Mouse (Mus musculus) limb, embryonic 14.5 days (tissue): ENCODE measurements around the gene Slc40a1. TPM values are rescaled to one million over a fixed set of nuclear protein-coding genes. Genes with fewer than 3 reads are reported as not detected.

Experiments
- ATAC-seq: fragments of 200-750 bp; cut with Nextera tagmentation; 2 replicates; pipeline ENCODE4 v1.8.0; 2017; ENCODE audit warnings: low read depth, moderate number of reproducible peaks, moderate TSS enrichment; ENCODE audit not compliant: low FRiP score
- DNase-seq: peaks from one replicate; pipeline ENCODE4 v3.0.0-alpha.2; 2015; ENCODE audit warnings: low spot score
- H3K27ac ChIP-seq: fragments of 300-500 bp; sonication (generic); replicated peaks from 2 replicates; pipeline ENCODE4 v1.5.1; 2014; ENCODE audit warnings: low read depth, mild to moderate bottlenecking, low read length, moderate library complexity, mixed read lengths
- H3K27me3 ChIP-seq: fragments of 300-500 bp; sonication (generic); 2 replicates; pipeline ENCODE4 v1.6.1; 2014; ENCODE audit warnings: low read length, mixed read lengths; ENCODE audit not compliant: control insufficient read depth, insufficient read depth
- H3K36me3 ChIP-seq: fragments of 300-500 bp; sonication (generic); 2 replicates; pipeline ENCODE4 v1.6.1; 2014; ENCODE audit warnings: mild to moderate bottlenecking, low read length, moderate library complexity, mixed read lengths; ENCODE audit not compliant: control insufficient read depth, insufficient read depth
- H3K4me1 ChIP-seq: fragments of 300-500 bp; sonication (generic); 2 replicates; pipeline ENCODE4 v1.6.1; 2014; ENCODE audit warnings: antibody characterized with exemption, low read length, mixed read lengths; ENCODE audit not compliant: control insufficient read depth, insufficient read depth
- H3K4me2 ChIP-seq: fragments of 300-500 bp; sonication (generic); replicated peaks from 2 replicates; pipeline ENCODE4 v1.6.1; 2014; ENCODE audit warnings: low read depth, mild to moderate bottlenecking, low read length, moderate library complexity; ENCODE audit not compliant: severe bottlenecking
- H3K4me3 ChIP-seq: fragments of 300-500 bp; sonication (generic); replicated peaks from 2 replicates; pipeline ENCODE4 v1.5.1; 2014; ENCODE audit warnings: low read length
- H3K9ac ChIP-seq: fragments of 300-500 bp; sonication (generic); 2 replicates; pipeline ENCODE4 v1.6.1; 2014; ENCODE audit warnings: mild to moderate bottlenecking, low read depth, low read length, moderate library complexity; ENCODE audit not compliant: severe bottlenecking
- H3K9me3 ChIP-seq: fragments of 300-500 bp; sonication (generic); 2 replicates; pipeline ENCODE4 v1.6.1; 2016; ENCODE audit warnings: low read length; ENCODE audit not compliant: control insufficient read depth
- POLR2A ChIP-seq: fragments of 200-500 bp; IDR thresholded peaks from 2 replicates; pipeline ENCODE4 v1.8.0; 2012; ENCODE audit warnings: inconsistent platforms, mild to moderate bottlenecking, moderate library complexity, borderline replicate concordance; ENCODE audit not compliant: insufficient read depth, insufficient read length; ENCODE audit errors: extremely low read depth
- WGBS: fragments of 180-500 bp; shearing (Covaris S2); extraction: QIAGEN DNeasy Blood & Tissue Kit; methylation state at CpG from one replicate; pipeline ENCODE4 v1.1.7; 2014; 5-methylcytosine and 5-hydroxymethylcytosine counted together
- polyA plus RNA-seq, 2 experiments: library from polyadenylated mRNA; depleted of rRNA in 1 of 2; stranded (reverse) in 1 of 2; unstranded in 1 of 2; fragments of >200 nt; fragmentation: Nextera tagmentation in 1 of 2; extraction: Ambion mirVana in 1 of 2; gene quantifications; 2 replicates each; pipeline versions ENCODE4 v1.2.1 to v1.2.3; 2012 to 2014

Gene Slc40a1
- polyA plus RNA-seq, 2 experiments = 15.9 to 46.1 TPM

DNA sequence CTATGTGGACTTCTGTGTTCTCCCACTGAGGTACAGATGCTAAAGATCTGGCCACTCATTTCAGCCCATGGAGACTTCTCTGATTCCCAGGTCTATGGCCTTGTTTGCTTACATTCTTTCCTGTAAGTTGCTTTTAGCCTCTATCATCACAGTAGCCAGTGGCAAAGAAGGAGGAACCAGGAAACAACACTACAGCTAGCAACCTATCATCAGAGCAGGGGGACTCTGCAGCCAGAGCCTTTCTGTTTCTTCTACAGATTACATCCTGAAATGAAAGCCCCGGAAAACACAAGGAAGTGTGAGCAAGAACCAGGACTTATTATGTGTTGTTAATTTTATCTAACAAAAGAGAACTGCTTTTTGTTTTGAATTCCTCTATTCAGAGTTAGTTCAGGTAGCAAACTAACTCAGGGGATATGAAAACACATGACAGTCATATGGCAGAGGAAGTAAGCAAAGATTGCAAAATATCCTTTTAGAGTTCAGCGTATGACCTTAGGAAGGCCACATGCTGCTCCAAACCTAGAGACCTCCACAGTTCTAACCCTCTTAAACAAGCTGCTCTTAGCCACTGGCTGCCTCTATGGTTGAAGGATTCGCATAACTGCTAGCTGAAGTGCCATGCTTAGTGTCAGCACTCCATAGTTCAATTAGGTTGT, 57.7 kb downstream of the Slc40a1 start:
- DNase-seq = no peak
- H3K4me1 ChIP-seq = peaks cover 15% of the 10 kb centered on the region; the same call in 1 of the 2 replicates
- H3K9ac ChIP-seq = no peak overlapping the region
- H3K4me3 ChIP-seq = no peak overlapping the region
- H3K9me3 ChIP-seq = no peaks in the 10 kb centered on the region
- H3K27ac ChIP-seq = no peak overlapping the region
- no peak for ATAC-seq
- no peaks in the 10 kb centered on the region for H3K36me3 ChIP-seq
- 69% methylated on average over 3 of the region's 3 CpGs for WGBS
- no peaks in the 10 kb centered on the region for H3K27me3 ChIP-seq
- no peak for TF ChIP-seq POLR2A
- no peak overlapping the region for H3K4me2 ChIP-seq

DNA sequence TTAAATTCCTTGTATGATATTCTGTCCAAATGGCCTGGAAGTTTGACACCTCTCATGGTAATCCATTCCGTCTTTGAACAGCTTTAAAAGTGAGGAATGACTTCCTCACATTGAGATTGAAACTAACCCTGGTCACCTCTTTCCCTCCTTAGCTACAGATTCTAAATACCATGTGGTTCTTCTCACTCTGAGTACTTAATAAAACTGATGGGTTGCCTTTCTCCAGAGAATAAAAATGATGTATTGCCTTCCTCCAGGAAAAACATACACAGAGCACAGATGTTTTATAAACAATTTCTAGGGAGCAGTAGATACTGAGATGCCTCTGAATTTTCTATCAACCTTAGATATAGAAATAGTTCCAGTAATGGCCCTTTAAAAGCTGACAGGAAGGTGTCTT, 58.3 kb downstream of the Slc40a1 start:
- H3K4me3 ChIP-seq = no peak overlapping the region
- H3K36me3 ChIP-seq = no peaks in the 10 kb centered on the region
- no peaks in the 10 kb centered on the region for H3K27me3 ChIP-seq
- H3K4me2 ChIP-seq = no peak overlapping the region
- peaks cover 15% of the 10 kb centered on the region; the same call in 1 of the 2 replicates for H3K4me1 ChIP-seq
- WGBS = 57% methylated on average over 1 of the region's 1 CpGs
- TF ChIP-seq POLR2A = no peak
- no peak for ATAC-seq
- DNase-seq = no peak
- no peak overlapping the region for H3K27ac ChIP-seq
- H3K9me3 ChIP-seq = no peaks in the 10 kb centered on the region
- H3K9ac ChIP-seq = no peak overlapping the region

DNA sequence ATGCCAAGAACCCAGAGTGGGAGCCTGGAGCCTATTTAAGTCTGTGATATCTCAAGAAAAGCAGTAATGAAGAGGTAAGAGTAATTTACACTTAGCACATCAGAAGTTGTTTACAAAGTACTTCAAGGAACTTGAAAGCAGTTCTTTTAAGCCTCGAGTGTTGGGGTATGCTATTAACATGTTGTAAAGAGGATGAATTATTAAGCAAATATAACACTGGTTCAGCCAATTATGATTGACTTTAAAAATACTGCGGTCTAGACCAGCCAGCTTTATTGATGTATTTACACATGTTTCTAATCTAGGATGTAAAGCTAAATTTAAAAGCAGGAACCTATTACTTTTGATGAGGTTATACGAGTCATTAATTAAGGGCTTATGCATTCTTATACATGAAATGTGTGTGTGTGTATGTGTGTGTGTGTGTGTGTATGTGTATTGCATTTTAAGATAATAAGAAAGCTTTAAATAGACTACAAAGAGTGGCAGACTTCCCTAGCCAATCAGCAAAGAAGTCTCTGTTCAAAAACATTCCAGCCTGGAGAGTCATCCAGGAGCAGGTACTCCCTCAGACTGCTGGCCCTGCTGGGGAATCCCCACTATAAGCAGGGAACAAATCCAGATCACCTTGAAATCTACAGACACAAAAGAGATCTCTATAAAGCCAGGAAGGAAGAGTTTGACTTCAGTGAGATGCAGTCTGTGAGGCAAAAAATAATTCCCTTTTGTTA, 59.9 kb downstream of the Slc40a1 start:
- no peak overlapping the region for H3K4me3 ChIP-seq
- DNase-seq = peak; percentile 47
- no peaks in the 10 kb centered on the region for H3K9me3 ChIP-seq
- peak; percentile 21; the same call in 1 of the 2 replicates for ATAC-seq
- no peak overlapping the region for H3K27ac ChIP-seq
- WGBS = 14% methylated on average over 3 of the region's 3 CpGs
- H3K36me3 ChIP-seq = no peaks in the 10 kb centered on the region
- TF ChIP-seq POLR2A = no peak
- H3K4me2 ChIP-seq = no peak overlapping the region
- H3K4me1 ChIP-seq = peaks cover 15% of the 10 kb centered on the region; the same call in 1 of the 2 replicates
- no peaks in the 10 kb centered on the region for H3K27me3 ChIP-seq
- H3K9ac ChIP-seq = no peak overlapping the region

DNA sequence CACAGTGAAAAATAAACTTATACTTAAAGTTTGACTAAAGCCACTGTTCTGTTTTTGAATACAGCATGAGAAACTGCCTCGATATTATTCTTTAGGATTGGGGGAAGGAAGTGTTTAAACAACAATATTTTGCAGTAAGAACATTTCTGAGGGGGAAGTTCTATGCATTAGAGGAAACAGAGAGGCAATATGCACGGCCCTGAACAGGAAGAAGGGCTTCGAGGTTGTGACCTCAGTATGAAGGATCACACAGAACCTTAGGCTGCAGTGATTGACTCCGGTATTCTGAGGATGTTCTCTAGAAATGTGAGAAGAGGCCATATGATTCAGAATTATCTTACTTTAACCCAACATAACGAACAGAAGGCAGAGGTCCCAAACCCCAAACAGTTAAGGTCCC, 60.6 kb downstream of the Slc40a1 start:
- ATAC-seq = no peak
- no peak overlapping the region for H3K4me3 ChIP-seq
- WGBS = 32% methylated on average over 5 of the region's 5 CpGs
- H3K9me3 ChIP-seq = no peaks in the 10 kb centered on the region
- DNase-seq = no peak
- no peaks in the 10 kb centered on the region for H3K27me3 ChIP-seq
- H3K4me1 ChIP-seq = peaks cover 15% of the 10 kb centered on the region; the same call in 1 of the 2 replicates
- TF ChIP-seq POLR2A = no peak
- H3K27ac ChIP-seq = no peak overlapping the region
- H3K4me2 ChIP-seq = no peak overlapping the region
- no peak overlapping the region for H3K9ac ChIP-seq
- H3K36me3 ChIP-seq = no peaks in the 10 kb centered on the region

DNA sequence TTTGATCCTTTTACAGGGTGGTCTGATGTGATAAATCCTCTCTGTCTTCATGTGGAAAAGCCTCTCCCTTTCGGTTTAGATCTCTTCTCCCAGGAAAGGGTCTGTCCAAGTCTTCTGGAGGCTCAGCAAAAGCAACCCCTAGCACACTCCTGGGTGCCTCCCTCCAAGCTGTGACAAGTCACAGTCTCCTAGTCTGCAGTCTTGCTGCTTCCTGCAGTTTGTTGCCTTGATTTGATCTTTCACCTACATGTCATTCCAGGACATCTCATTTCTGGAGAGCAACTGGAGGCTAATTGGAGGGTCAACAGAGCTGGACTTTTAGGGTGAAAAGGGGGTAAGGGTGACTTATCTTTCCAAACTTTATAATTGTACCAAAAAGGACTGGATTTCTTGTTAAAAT, 61.0 kb downstream of the Slc40a1 start:
- no peaks in the 10 kb centered on the region for H3K36me3 ChIP-seq
- no peaks in the 10 kb centered on the region for H3K9me3 ChIP-seq
- peaks cover 15% of the 10 kb centered on the region; the same call in 1 of the 2 replicates for H3K4me1 ChIP-seq
- no peak for DNase-seq
- ATAC-seq = no peak
- H3K4me3 ChIP-seq = no peak overlapping the region
- H3K9ac ChIP-seq = no peak overlapping the region
- peak overlapping the region; percentile 65 for H3K27ac ChIP-seq
- 24% methylated on average over 1 of the region's 1 CpGs for WGBS
- no peak for TF ChIP-seq POLR2A
- H3K27me3 ChIP-seq = no peaks in the 10 kb centered on the region
- no peak overlapping the region for H3K4me2 ChIP-seq
